Mouse (Mus musculus): ENCODE data around the gene Vsig10. TPM values are rescaled to one million over a fixed set of nuclear protein-coding genes. Genes with fewer than 3 reads are reported as not detected.

Vsig10 gene
- total RNA-seq, 1 experiment from 2014 or later: 3.6 TPM

Other genes starting within 250 kb of the Vsig10 start
- 130 and 137 TPM in 2 replicates for gene Suds3, start 203.0 kb upstream of the Vsig10 start, total RNA-seq (2017)
- 68.0 and 76.9 TPM in 2 replicates for gene Taok3, start 199.0 kb upstream of the Vsig10 start, total RNA-seq (2017)
- gene Pebp1, start 31.5 kb upstream of the Vsig10 start, total RNA-seq (2017): 21.9 and 25.0 TPM in 2 replicates
- 24.2 and 29.7 TPM in 2 replicates for gene Wsb2, start 38.2 kb downstream of the Vsig10 start, total RNA-seq (2017)
- 10.7 and 15.2 TPM in 2 replicates for gene Rfc5, start 70.0 kb downstream of the Vsig10 start, total RNA-seq (2017)
- gene Ksr2, start 94.9 kb downstream of the Vsig10 start, total RNA-seq (2017): 0.12 and 0.23 TPM in 2 replicates